Mouse (Mus musculus) erythroblast, embryonic 14.5 days (primary cell): ENCODE measurements around the gene Exosc5. TPM values are rescaled to one million over a fixed set of nuclear protein-coding genes. Genes with fewer than 3 reads are reported as not detected.

ENCODE experiments used
- H3K27me3 ChIP-seq: 2 replicates; pipeline ENCODE4 v1.6.1; 2012; ENCODE audit warnings: inconsistent platforms; ENCODE audit not compliant: control insufficient read depth
- H3K36me3 ChIP-seq: 2 replicates; pipeline ENCODE4 v1.6.1; 2012; ENCODE audit warnings: mild to moderate bottlenecking, inconsistent platforms; ENCODE audit not compliant: control insufficient read depth
- H3K4me1 ChIP-seq: 2 replicates; pipeline ENCODE4 v1.6.1; 2012; ENCODE audit warnings: inconsistent platforms; ENCODE audit not compliant: control insufficient read depth
- H3K4me3 ChIP-seq: replicated peaks from 2 replicates; pipeline ENCODE3; 2012; ENCODE audit warnings: moderate library complexity, mild to moderate bottlenecking, inconsistent platforms
- H3K9me3 ChIP-seq: 2 replicates; pipeline ENCODE4 v1.6.1; 2012; ENCODE audit warnings: low read length, inconsistent platforms, mixed read lengths; ENCODE audit not compliant: control insufficient read depth
- GATA1 ChIP-seq: IDR thresholded peaks from 2 replicates; pipeline ENCODE4 v1.6.1; 2012; ENCODE audit warnings: low read length, inconsistent platforms, mixed read lengths
- TAL1 ChIP-seq: IDR thresholded peaks from 3 replicates; pipeline ENCODE4 v1.6.1; 2012; ENCODE audit warnings: low read length, inconsistent platforms, mixed read lengths
- polyA plus RNA-seq: library from polyadenylated mRNA; stranded (reverse); fragments of >175 nt; gene quantifications from 2 replicates; pipeline ENCODE4 v1.2.3, GENCODE M21; 2012

The Exosc5 gene
- polyA plus RNA-seq, 1 experiment, result 11.8 TPM

DNA sequence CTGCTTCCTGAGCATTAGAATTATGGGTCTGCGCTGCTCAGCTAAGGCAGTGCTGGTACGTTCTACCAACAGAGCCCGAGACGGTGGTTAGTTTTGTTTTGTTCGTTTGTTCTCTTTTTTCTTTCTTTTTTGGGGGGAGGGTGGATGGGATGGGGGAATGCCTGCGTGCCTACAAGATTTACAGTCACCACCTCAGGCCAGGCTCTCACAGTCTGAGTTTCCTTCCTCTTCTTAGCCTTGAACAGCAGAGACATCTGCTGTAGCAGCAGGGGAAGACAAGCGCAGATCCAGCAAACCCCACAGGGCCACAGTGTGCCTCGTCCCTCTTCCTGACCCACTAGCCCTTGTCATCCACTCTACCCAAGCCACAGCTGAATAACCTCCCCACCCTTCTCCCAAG is 7.7 kb upstream of the Exosc5 start:
- no peaks in the 10 kb centered on the region for H3K27me3 ChIP-seq
- no peaks in the 10 kb centered on the region for H3K36me3 ChIP-seq
- H3K9me3 ChIP-seq, result no peaks in the 10 kb centered on the region
- H3K4me3 ChIP-seq, result no peak overlapping the region
- TF ChIP-seq GATA1 (no peak), TAL1 (no peak)
- peaks cover 7% of the 10 kb centered on the region; the same call in 1 of the 2 replicates for H3K4me1 ChIP-seq

DNA sequence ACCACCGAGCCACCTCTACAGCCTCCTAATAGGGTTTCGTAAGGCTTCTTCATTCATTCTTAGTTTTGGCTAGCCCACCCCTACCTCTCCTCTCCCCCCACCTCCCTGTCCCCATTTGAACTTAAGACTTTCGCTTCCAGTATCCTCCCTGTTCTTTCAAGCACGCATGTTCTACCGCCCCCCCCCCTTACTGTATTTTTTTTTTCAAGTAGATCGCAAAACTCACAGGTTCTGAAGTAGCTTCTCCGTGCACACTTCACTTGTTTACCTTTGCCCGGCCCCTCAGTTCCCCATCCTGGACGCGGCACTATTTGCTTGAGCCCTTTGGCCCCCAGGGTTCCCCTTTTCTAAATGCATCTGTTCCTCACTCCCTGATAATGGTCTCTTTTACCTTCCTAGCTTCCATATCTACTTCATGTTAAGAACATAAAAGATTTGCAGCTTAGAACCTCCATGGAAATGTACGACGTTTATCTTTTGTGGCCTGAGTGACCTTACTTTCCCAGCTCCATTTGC is 6.7 kb upstream of the Exosc5 start:
- no peak overlapping the region for H3K4me3 ChIP-seq
- H3K4me1 ChIP-seq, result peaks cover 9% of the 10 kb centered on the region; the same call in 1 of the 2 replicates
- H3K9me3 ChIP-seq, result no peaks in the 10 kb centered on the region
- TF ChIP-seq GATA1 (no peak), TAL1 (no peak)
- H3K27me3 ChIP-seq, result no peaks in the 10 kb centered on the region
- no peaks in the 10 kb centered on the region for H3K36me3 ChIP-seq

DNA sequence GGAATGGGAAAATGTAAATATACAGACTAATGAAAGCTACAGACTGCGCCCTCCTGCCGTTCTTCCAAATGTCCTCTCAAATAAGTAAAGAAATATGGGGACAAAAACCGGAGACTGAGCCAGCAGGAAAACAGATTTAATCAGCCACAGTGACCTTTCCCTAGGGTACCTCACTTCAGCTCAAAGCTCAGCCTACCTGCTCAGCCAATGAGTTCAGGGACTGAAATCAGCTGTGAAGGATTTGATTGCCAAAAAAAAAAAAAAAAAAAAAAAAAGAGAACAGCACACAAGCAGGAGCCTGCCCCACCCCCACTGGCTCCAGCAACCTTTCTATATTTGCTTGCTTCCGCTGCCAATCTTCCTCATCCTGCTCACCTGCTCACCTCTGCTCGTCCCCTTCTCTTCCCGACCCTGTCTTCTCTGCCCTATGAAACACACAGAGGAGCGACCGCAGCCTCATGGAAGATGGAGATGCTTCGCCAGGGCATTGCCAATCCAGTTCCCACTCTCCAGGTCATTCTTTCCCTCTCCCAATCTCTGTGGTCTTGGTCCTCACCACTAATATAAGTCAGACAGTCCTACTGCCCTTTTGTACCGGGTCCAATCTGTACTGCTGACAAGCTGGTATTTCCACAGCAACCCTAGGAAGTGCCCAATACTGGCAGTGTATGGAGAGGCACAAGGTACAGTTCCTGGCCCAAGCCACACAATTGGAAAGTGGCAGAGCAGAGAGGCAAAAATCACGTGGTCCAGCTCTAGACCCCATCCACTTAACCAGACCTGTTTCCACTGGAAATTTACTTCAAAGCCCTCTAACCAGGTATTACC is 3.1 kb upstream of the Exosc5 start:
- TF ChIP-seq GATA1, result no peak
- no peak for TF ChIP-seq TAL1
- H3K4me3 ChIP-seq, result no peak overlapping the region
- H3K4me1 ChIP-seq, result peaks cover 31% of the 10 kb centered on the region

DNA sequence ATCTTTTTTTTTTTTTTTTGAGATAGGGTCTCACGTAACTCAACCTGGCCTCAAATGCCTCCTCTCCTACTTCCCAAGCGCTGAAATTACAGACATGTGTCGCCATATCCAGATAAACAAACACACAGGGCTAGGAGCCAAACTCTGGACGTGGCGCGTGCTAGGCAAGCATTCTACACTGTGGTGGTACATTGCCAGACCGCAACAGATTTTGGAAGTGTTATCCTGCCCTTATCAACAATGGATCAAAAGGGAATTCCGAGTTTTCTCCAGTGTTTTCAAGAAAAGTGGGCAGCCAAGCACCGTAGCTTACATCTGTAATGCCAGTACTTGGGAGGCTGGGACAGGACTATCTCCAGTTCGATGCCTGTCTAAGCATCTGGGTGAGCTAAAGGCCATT is 1.2 kb upstream of the Exosc5 start:
- H3K4me3 ChIP-seq, result peak overlapping the region; percentile 82
- no peak for TF ChIP-seq TAL1
- TF ChIP-seq GATA1, result peak; percentile 13; the same call in 1 of the 2 replicates
- H3K36me3 ChIP-seq, result peaks cover 15% of the 10 kb centered on the region
- peaks cover 35% of the 10 kb centered on the region for H3K4me1 ChIP-seq
- no peaks in the 10 kb centered on the region for H3K9me3 ChIP-seq
- no peaks in the 10 kb centered on the region for H3K27me3 ChIP-seq

More for the DNA sequence above, 3.1 kb upstream of the Exosc5 start:
- Histone ChIP-seq H3K36me3 (no peaks in the 10 kb centered on the region), H3K27me3 (no peaks in the 10 kb centered on the region), H3K9me3 (no peaks in the 10 kb centered on the region)

DNA sequence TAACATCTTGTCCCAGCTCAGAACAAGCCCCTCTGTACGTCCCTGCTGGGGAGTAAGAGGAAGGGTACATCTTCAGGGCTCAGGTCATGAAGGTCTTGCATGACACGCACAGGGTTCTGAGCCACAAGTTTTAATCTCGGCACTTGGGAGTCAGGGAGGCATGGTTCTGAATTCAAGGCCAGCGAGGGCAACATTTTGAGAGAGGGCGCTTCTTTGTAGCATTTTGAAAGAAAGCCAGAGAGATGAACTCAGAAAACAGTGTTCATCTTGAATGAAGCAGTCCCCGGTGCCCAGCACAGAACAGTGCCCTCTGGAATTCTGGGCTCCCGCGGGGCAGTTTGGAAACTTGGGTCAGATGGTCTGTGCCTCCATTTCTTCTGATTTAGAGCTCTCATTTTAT is 7.4 kb downstream of the Exosc5 start:
- TF ChIP-seq GATA1, result no peak
- TF ChIP-seq TAL1, result no peak
- no peaks in the 10 kb centered on the region for H3K9me3 ChIP-seq
- peaks cover 76% of the 10 kb centered on the region for H3K36me3 ChIP-seq
- no peaks in the 10 kb centered on the region for H3K27me3 ChIP-seq
- H3K4me3 ChIP-seq, result no peak overlapping the region
- H3K4me1 ChIP-seq, result no peaks in the 10 kb centered on the region; the same call in 1 of the 2 replicates

DNA sequence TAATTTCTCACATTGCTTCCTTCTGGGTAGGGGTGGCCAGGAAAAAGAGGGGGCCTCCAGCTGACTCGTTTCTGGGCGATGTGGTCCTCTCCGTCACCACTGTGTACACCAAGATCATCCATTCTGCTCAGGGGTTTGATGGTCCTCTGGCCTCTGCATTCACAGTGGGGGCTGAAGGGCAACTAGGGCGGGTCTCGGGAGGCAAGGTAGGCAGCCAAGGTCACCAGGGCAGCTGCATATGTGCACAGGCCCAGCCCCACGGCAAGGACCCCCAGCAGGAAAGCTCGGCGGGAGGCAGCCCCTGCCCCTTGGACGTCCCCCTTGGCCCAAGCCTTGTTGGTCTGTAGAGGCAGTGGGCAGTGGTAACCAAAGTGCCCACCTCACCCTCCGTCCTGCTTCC is 10.2 kb downstream of the Exosc5 start:
- Histone ChIP-seq H3K27me3 (peaks cover 16% of the 10 kb centered on the region), H3K36me3 (peaks cover 52% of the 10 kb centered on the region), H3K9me3 (no peaks in the 10 kb centered on the region), H3K4me3 (no peak overlapping the region), H3K4me1 (no peaks in the 10 kb centered on the region)
- TF ChIP-seq TAL1 (no peak), GATA1 (no peak)

DNA sequence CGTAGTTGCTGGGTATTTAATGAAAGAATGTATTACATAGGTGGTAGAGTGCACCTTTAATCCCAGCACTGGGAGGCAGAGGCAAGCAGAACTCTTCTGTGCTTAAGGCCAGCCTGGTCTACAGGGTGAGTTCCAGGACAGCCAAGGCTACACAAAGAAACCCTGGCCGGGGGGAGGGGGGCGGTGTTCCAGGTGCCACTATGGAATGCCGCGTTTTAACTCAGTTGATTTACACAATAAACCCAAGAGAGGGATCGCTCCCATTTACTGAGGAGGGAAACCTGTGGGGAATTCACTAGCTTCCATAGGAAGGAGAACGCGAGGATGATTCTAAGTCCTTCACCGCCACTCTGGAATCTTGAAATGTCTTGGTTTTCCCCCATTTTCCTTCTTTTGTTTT is 10.7 kb downstream of the Exosc5 start:
- no peak overlapping the region for H3K4me3 ChIP-seq
- peaks cover 4% of the 10 kb centered on the region for H3K4me1 ChIP-seq
- TF ChIP-seq GATA1, result no peak
- TF ChIP-seq TAL1, result no peak
- peaks cover 48% of the 10 kb centered on the region for H3K36me3 ChIP-seq
- no peaks in the 10 kb centered on the region for H3K9me3 ChIP-seq
- peaks cover 21% of the 10 kb centered on the region for H3K27me3 ChIP-seq

DNA sequence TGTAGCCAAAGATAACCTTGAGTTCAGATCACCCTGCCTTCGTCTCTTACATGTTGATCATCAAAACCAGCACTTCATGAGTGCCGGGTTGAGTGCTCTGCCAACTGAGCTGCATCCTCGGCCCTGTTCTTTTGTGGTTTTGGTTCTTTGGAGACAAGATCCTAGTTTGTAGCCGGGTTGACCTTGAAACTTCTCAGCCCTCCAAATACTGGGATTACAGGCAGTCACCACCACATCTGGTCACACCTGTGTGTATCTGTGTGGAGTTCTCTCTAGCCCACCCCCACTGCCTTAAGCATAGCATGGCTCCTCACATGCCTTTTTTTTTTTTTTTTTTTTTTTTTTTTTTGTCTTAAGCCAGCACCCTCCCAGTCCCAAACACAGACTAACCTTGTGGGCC is 11.1 kb downstream of the Exosc5 start:
- peaks cover 8% of the 10 kb centered on the region for H3K4me1 ChIP-seq
- H3K9me3 ChIP-seq, result no peaks in the 10 kb centered on the region
- peaks cover 26% of the 10 kb centered on the region for H3K27me3 ChIP-seq
- H3K4me3 ChIP-seq, result no peak overlapping the region
- peaks cover 43% of the 10 kb centered on the region for H3K36me3 ChIP-seq
- TF ChIP-seq TAL1 (no peak), GATA1 (no peak)

DNA sequence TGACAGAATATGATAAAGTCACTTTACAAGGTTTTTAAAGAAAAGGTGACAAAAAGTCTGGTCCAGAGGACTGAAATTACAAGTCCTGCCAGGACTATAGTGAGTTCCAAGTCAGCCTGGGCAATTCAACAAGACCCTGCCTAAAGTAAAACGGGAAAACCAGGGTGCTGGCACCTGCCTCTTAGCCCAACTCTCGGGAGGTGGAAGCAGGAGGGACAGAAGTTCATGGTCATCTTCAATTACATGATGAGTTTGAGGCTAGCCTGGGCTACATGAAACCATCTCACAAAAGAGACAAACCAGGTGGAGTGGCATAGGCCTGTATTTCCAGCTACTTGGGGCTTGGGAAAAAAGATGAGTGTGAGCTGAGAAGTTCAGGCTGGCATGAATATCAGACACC is 12.7 kb downstream of the Exosc5 start:
- Histone ChIP-seq H3K36me3 (peaks cover 28% of the 10 kb centered on the region), H3K27me3 (peaks cover 38% of the 10 kb centered on the region), H3K4me3 (no peak overlapping the region), H3K9me3 (no peaks in the 10 kb centered on the region), H3K4me1 (peaks cover 8% of the 10 kb centered on the region)
- no peak for TF ChIP-seq GATA1

DNA sequence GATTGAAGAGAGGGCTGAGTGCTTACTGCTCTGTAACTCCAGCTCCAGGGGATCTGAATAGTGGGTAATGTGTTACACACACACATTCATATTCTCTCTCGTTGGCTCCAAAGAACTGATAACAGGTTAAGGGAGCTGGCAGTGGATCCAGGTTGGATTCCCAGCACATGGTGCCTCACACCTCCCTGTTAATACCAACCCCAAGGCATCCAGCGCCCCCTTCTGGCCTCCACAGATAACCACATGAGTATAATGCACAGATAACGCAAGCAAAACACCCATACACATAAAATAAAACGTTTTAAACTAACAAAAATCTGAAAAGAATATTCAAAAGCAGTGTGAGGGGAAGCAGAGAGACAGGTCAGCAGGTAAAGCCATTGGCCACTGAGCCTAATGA is 13.5 kb downstream of the Exosc5 start:
- peaks cover 38% of the 10 kb centered on the region for H3K27me3 ChIP-seq
- H3K9me3 ChIP-seq, result no peaks in the 10 kb centered on the region
- peaks cover 8% of the 10 kb centered on the region for H3K4me1 ChIP-seq
- no peak overlapping the region for H3K4me3 ChIP-seq
- no peak for TF ChIP-seq TAL1
- no peak for TF ChIP-seq GATA1
- H3K36me3 ChIP-seq, result peaks cover 21% of the 10 kb centered on the region
